Mouse (Mus musculus): ENCODE results near the gene Ap1g1.
"Not testable (repeated sequence)": the region's sequence is repeated elsewhere in the genome, so short reads cannot be mapped to it uniquely, and the experiment has no call there.

Ap1g1 gene

DNA sequence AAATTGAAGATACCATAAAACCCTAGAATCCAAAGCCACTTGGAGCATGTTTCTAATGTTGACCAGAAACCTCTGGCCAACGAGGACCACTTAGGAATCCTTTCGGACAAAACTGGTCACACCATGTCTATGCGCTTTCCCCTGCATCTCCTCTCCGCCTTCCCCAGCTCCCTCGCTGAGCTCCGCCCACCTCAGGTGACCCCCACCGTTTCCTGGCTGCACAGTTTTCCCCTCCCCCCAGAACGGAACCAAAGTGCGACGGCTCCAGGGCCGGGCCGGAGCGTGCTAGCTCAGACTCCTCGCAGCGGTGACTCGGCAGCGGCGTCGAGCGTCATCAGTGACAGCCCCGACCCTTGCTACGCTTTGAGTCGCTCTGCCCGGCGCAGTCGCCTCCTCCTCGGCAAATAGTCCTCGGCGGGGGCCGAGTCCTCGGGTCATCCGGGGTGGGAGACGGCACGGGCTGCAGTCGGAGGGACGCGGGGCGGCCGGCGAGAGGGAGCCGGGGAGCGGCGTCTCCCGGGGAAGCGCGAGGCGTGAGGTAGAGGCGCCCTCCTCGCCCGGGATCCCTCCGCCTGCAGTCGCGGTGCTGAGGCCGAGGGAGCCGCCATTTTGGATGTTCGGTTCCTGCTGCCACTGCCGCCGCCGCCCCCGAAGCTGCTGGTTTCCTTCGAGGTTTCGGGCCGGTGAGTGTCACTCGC lies at the start of gene Ap1g1:
TSS of gene Ap1g1 (plus strand) at position 275 of the 698 bp plus-strand sequence.
- DNase-seq: peak; percentile 100

- DNase-seq: no peak
Observed at GRCm38 (mm10) chr8:109731012-109731411, 47.3 kb upstream of the Ap1g1 start.

DNA sequence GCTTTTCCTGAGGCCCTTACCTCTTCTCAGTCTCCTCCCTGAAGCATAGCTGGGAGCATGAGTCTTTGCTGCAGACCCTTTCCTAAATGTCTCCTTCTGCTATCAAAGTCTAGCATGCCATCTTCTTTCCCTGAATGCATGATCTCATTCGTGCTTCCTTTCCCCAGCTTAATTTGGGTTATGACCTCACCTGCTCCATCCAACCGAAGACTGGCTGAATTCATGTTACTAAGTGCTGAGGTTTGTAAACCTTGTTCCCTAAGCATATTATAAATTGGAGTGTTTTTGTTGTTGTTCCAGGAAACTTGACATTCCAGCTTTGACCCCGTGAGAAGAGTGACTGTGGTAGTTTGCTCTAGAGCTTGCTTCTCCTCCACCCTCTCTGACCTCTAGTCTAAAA lies 44.3 kb upstream of the Ap1g1 start:
- no peak for DNase-seq

GRCm38 (mm10) chr8:109736819-109737218 lies 41.5 kb upstream of the Ap1g1 start:
- DNase-seq: no peak

DNA sequence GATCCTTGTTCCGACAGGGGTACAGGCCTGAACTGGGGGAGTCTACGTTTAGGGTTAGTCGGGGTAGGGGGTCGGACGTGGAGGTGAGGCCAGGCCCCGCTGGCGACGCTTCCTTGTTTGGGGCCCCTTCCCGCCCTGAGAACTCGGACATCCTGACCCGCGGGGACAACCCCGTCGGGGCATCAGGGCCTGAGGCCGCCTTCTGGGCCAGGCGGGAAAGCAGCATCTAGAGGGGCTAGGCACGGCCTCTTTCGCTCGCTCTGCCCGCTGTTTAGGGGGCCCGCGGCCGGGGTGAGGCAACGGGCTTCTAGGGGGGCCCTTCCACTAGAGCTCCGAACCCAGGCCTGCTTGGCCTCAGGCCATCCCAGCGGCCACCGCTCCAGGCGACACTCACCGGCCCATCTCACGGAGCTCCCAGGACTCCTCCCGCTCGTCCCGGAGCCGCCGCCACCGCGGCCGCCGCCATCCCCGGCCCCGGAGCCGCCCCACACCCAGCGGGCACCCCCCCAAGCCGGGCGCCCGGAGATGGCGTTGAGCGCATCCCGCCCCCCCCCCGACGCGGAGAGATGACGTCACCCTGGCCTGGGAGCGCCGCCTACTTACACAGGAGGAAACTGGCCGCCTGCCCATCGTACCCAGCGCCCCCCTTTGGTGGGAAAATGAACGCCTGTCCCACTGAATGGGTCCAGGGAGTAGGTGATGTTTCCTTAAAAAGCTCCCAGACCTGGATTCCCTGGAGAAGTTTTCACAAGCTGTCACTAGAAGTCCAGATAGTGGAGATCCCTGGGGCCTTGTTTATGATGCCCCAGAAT lies 40.9 kb upstream of the Ap1g1 start, which contains the start of gene Atxn1l:
TSS of gene Atxn1l (minus strand) at position 503 of the 812 bp plus-strand sequence.
- peak; percentile 99 for DNase-seq

DNA sequence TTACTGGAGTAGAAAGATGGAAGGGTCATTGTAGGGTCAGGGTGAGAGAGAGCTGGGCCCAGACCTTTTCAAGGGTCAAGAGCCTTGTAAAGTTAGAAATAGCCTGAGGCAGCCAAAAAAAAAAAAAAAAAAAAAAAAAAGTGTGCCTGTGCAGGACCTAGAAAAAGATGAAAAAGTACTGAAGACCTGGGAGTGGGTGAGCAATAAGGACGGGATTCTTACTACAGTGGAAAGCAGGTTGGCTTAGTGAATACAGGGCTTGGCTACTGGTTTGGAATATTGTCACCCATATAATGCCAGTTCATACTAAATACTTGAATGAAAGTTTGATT lies 40.3 kb upstream of the Ap1g1 start:
- DNase-seq: no peak

DNA sequence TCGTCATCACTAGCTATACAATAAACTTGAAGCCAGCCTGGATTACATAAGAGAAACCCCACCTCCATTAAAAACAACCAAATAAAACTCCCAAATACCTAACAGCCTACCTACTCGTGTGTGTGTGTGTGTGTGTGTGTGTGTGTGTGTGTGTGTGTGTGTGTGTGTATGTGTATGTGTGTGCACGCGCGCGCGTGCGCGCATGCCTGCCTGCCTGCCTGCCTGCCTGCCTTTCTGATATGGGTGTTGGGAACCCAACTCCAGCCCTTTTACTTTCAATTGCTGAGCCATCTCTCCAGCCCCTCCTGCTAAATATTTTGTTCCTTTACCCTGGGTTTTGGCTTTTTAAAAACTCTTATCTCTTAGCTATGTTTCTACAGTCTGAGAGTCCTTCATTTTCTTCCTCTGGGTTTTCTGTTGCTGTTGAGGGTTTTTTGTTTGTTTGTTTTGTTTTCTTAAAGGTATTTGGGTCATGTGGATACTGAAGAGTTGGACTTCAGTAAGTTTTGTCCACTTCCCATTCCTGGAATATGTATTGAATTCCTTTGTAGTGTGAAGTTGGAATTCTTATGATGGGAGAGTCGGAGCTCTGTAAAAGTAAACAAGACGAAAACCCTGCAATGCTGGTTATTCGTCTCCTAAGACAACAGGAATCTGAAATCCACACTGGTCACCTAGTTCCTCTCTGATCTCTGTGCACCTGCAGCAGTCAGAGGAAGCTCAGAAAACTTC lies 30.7 kb upstream of the Ap1g1 start:
- no peak for DNase-seq

GRCm38 (mm10) chr8:109750274-109750673 lies 28.1 kb upstream of the Ap1g1 start:
- DNase-seq: no peak

- DNase-seq: no peak
Observed at GRCm38 (mm10) chr8:109750699-109751098, 27.7 kb upstream of the Ap1g1 start.

DNA sequence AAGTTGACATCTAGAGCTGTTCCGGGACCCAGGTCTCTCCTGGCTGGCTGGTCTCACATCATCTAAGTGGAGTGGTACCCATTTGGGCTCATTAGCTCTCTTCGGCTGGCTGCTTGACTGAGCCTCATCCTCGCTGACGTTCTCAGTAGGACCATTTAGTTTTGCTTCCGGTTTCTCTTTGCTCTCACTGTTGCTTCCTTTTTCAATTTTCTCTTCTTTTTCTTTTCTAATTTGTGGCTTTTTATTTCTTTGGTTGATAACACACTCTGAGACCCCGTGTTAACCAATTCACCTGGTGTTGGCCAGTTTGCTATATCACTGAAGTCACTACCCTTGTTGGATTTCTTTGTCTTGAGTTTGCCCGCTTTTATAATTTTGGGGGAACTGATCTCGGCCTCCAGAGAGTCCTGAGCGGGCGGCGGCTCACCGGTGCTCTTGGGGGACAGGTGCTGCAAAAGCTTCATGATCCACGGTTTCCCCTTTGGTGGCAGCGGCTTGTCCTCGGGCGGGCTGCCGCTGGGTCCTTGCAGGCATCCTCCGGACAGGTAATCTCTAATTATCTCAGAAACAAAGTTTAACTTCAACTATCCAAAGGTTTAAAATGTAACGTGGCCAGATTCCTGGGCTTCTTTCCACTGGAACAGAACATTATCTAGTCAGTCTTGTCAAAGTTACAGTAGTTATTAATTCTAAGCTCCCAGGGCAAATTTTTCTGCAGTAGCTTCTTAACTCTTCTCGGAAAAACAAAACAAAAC lies 26.4 kb upstream of the Ap1g1 start:
- no peak for DNase-seq

- DNase-seq: peak; percentile 73
Observed at GRCm38 (mm10) chr8:109754696-109755095, 23.7 kb upstream of the Ap1g1 start.

GRCm38 (mm10) chr8:109755554-109755953 lies 22.8 kb upstream of the Ap1g1 start:
- DNase-seq: not testable (repeated sequence)

- no peak for DNase-seq
Observed at GRCm38 (mm10) chr8:109756849-109757248, 21.5 kb upstream of the Ap1g1 start.

DNA sequence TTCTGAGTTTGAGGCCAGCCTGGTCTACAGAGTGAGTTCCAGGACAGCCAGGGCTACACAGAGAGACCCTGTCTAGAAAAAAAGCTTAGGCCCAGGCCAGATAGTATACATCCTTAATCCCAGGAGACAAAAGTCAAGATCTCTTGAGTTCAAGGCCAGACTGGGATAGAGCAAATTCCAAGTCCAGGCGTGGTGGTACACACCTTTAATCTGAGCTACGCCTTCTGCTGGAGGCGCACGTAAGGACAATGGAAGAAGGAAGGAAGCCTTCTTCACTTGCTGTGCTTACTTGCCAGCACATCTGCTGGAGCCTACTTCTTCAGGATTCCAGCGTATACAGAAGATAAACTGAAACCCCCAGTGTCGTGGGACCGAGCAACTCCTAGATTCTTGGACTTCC lies 18.9 kb upstream of the Ap1g1 start:
- DNase-seq: no peak

DNA sequence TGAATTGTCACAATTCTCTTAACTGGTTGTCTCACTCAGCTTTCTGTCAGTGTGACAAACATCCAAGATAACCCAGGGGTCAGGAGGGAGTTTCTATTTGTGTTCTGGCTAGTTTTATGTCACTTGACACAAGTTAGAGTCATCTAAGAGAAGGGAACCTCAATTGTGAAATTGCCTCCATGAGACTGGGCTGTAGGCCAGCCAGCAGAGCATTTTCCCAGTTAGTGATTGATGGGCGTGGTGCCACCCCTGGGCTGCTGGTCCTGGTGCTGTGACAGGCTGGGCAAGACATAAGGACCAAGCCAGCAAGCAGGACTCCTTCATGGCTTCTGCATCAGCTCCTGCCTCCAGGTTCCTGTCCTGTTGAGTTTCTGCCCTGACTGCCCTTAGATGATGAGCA lies 18.1 kb upstream of the Ap1g1 start:
- peak; percentile 88 for DNase-seq

DNA sequence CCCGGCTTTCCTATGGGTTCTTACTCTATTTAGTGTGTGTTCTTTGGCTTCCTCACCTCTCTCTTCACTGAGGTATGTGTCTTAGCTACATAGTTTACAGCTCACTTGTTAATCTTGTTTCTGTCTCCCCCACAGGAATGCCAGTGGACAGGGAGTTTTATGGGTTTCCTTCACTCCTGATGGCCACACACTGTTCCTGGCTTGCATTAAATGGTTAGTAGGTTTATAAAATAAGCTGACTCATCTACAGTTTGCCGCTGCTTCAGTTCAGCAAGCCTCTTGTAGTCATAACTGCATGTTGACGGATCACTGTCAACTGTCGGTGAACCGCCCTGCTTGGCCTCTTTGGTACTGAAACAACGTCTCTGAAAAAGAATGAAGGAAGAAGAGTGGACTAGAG lies 14.3 kb upstream of the Ap1g1 start:
- no peak for DNase-seq

- DNase-seq: no peak
Observed at GRCm38 (mm10) chr8:109766081-109766480, 12.3 kb upstream of the Ap1g1 start.

- DNase-seq: no peak
Observed at GRCm38 (mm10) chr8:109773154-109773553, 5.2 kb upstream of the Ap1g1 start.

- no peak for DNase-seq
Observed at GRCm38 (mm10) chr8:109777851-109778250, 503 bp upstream of the Ap1g1 start.

GRCm38 (mm10) chr8:109778993-109779421 lies 653 bp downstream of the Ap1g1 start:
- DNase-seq: no peak

- peak; percentile 85 for DNase-seq
Observed at GRCm38 (mm10) chr8:109779431-109780228, 1.3 kb downstream of the Ap1g1 start.

DNA sequence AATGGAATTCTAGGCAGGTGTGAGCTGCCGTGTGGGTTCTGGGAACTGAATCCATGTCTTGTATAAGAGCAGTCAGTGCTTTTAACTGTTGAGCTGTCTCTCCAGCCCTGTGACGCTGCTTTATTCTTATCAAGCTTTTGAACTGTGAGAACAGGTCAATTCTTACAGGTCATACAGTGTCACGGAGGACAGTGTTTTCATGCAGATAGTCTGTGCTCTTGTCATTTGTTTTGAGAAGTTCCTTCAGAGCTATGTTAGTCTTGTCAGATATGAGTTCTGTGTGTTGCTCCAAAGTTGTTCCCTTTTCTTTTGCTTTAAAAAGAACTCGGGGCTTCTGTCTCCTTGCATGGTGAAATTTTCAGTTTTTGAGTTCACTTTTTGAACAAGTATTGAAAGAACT lies 2.2 kb downstream of the Ap1g1 start:
- DNase-seq: peak; percentile 44
